ENCODE assay signal across 19 mouse cellular contexts in the genomic region with DNA sequence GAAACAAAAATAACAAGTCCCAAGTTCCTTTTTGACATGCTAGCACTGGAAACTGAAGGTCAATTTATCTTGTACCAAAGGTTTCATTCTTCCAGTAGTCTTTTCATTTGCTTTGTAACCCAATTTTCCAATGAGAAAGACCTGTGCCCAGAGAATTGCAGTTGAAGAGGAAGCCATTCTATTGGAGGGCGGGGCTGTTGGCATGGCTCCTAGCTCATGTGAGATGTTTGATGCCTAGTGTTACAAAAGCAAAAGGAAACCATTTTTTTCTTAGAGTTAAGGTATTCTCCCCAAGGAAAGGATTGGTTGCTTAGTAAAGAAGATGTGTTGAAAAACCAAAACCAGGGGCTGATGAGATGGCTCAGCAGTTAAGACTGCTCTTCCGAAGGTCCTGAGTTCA. TPM values are rescaled to one million over a fixed set of nuclear protein-coding genes. Genes with fewer than 3 reads are reported as not detected.
DNase-seq lines count a peak whose midpoint lies in the region; TF ChIP-seq lines count a peak whose summit lies in the region.
"Had no signal": no experiment of that assay in that cellular context is flagged by ENCODE, and none has a peak within 500 bp of the region (broad histone marks: within the 10 kb centered on the region; RNA-seq: fewer than 3 reads in every experiment).

No protein-coding gene starts in this region.

- intact Hi-C loops in heart, postnatal 25 days (cut with DNase I), result no loop called here

- 86% methylated on average over 2 of the region's 2 CpGs for WGBS in liver, adult 2 months

- H3K79me2 ChIP-seq in liver, adult 2 months (ENCODE audit: control insufficient read depth, insufficient read depth, low read length), result peaks cover 15% of the 10 kb centered on the region; the same call in 1 of the 2 replicates

- no peak overlapping the region for H3K27ac ChIP-seq in liver, adult 2 months (replicated peaks; ENCODE audit: insufficient read depth, low read depth, low read length)
- H3K27ac ChIP-seq: hindbrain, embryonic 15.5 days; midbrain, embryonic 13.5 days had no signal

- no peak overlapping the region for H3K9ac ChIP-seq in liver, adult 2 months (ENCODE audit: low read depth, low read length)
- H3K9ac ChIP-seq: hindbrain, embryonic 15.5 days; lung, embryonic 14.5 days; midbrain, embryonic 13.5 days had no signal

- DNase-seq in adrenal gland, postnatal 14 days, result peak; percentile 51
- no peak for DNase-seq in adrenal gland, adult 8-10 months
- peak; percentile 68 for DNase-seq in liver, adult 2 months (ENCODE audit: extremely low read depth, low read depth, low spot score)
- no peak for DNase-seq in liver
- peak; percentile 42 for DNase-seq in heart, postnatal 25 days (ENCODE audit: low spot score)
- DNase-seq in lung, postnatal 14 days, result peak; percentile 63
- no peak for DNase-seq in cerebellum, adult 9-10 months
- DNase-seq in left cerebral cortex, adult 8-10 months (ENCODE audit: low spot score in 2 of 2), result no peak
- DNase-seq: cerebellum, adult 9-11 months; left cerebral cortex, postnatal 4 days; lung, embryonic 14.5 days; retina, postnatal 1 day; spleen, adult 18-20 months had no signal

- no peak for TF ChIP-seq POLR2A in liver, adult 2 months (IDR thresholded peaks at IDR 0.05; ENCODE audit: extremely low read depth, insufficient read depth, low read length)

- TF ChIP-seq CTCF in liver, adult 2 months (IDR thresholded peaks at IDR 0.05; ENCODE audit: low read depth, low read length), result no peak

- H3K4me1 ChIP-seq in liver, adult 2 months (ENCODE audit: control insufficient read depth, insufficient read depth, low read length), result peaks cover 62% of the 10 kb centered on the region
- H3K4me1 ChIP-seq: hindbrain, embryonic 15.5 days; midbrain, embryonic 13.5 days had no signal

- H3K27me3 ChIP-seq in liver, adult 2 months (ENCODE audit: control insufficient read depth, insufficient read depth, low read length), result no peaks in the 10 kb centered on the region
- H3K27me3 ChIP-seq: hindbrain, embryonic 15.5 days; midbrain, embryonic 13.5 days had no signal

- peaks cover 7% of the 10 kb centered on the region; the same call in 1 of the 2 replicates for H3K36me3 ChIP-seq in liver, adult 2 months (ENCODE audit: control insufficient read depth, insufficient read depth, low read length)
- H3K36me3 ChIP-seq: hindbrain, embryonic 15.5 days; midbrain, embryonic 13.5 days had no signal

- no peak overlapping the region for H3K4me3 ChIP-seq in liver, adult 2 months (ENCODE audit: insufficient read depth, low read depth, low read length)
- H3K4me3 ChIP-seq: hindbrain, embryonic 15.5 days; midbrain, embryonic 13.5 days had no signal

RNA-seq across cellular contexts. Expression of gene Ephx1, which starts 12.4 kb away (rescaled TPM):
- total RNA-seq in adrenal gland, postnatal 14 days (2021), result 57.9 and 71.2 TPM in 2 replicates
- 100 to 1,000 TPM; 324 to 382 (median 360) TPM for total RNA-seq in adrenal gland, adult 8-10 months (2022)
- total RNA-seq in liver, adult 2 months (2014; rRNA removed), result 220 and 428 TPM in 2 replicates
- 287 and 304 TPM in 2 replicates for polyA plus RNA-seq in liver, adult 2 months (2012; rRNA removed)
- 10 to 100 TPM; 22.5 to 40.8 TPM for total RNA-seq in heart, postnatal 25 days (2021)
- 10 to 100 TPM; 36.8 to 45.6 (median 41.1) TPM for total RNA-seq in left cerebral cortex, adult 8-10 months (2022)

RNA-seq across cellular contexts. Expression of gene 9130409I23Rik, which starts 42.8 kb away (rescaled TPM):
- 0.30 TPM in 1 of 2 replicates, not detected in the other for total RNA-seq in adrenal gland, postnatal 14 days (2021)
- total RNA-seq in adrenal gland, adult 8-10 months (2022), result not detected
- total RNA-seq in liver, adult 2 months (2014; rRNA removed), result 11.2 and 23.4 TPM in 2 replicates
- 3.8 and 4.2 TPM in 2 replicates for polyA plus RNA-seq in liver, adult 2 months (2012; rRNA removed)
- total RNA-seq in heart, postnatal 25 days (2021), result not detected
- total RNA-seq in left cerebral cortex, adult 8-10 months (2022), result not detected
- total RNA-seq: left cerebral cortex, postnatal 4 days had no signal
- polyA plus RNA-seq: frontal cortex, adult 2 months; heart, embryonic 14.5 days; hindbrain, embryonic 15.5 days; neural tube, embryonic 11.5 days; testis, adult 2 months had no signal

Comparison
In these comparisons a context has a peak if more than half of its experiments do, and no peak if none do; other contexts are left out.
1. DNase-seq: peak in adrenal gland, postnatal 14 days (single experiment), liver, adult 2 months (single experiment), heart, postnatal 25 days (single experiment) and lung, postnatal 14 days (single experiment); none in adrenal gland, adult 8-10 months (single experiment), liver (single experiment), cerebellum, adult 9-10 months (single experiment) and left cerebral cortex, adult 8-10 months (0 of 2).